In the genomic region with DNA sequence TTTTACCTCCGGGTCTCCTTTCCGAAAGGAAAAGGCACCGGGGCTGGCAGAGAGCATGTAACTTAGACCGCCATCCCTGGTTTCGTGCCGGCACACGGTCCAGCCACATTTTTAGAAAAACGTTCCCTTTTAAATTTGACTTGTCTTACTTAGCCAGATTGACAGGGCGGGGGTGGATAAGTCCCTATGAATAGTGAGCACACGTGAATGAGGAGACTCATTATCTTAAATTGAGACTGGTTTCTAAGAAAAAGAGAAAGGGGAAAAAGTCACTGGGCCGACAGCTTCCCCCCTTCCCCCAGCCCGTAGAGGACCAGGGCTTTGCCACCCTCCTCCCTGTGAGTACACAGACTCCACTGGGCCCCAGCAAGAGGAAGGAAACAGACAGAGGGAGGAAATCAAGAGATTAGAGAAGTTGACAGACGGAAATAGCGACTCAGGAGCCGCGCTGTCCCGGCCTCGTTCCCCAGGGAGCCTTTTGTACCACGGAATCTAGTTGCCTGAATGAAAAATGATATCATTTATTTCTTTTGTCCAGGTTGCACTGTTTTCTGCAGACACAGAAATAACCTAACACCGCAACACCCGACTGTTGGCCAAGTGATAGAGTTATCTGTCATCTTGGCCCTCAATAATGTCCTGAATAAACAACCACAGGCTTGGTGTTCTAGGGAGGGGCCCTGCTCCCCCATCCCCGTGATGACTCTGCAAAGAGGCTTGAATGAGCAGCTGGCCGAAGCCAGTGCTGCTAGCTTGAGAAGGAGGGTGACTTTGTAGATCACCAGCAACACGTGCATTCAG, we compare ENCODE assay signal across 7 mouse cellular contexts. TPM values are rescaled to one million over a fixed set of nuclear protein-coding genes. Genes with fewer than 3 reads are reported as not detected.
DNase-seq lines count a peak whose midpoint lies in the region; ATAC-seq and TF ChIP-seq lines count a peak whose summit lies in the region.

No protein-coding gene starts in this region.

- no peaks in the 10 kb centered on the region for H3K36me3 ChIP-seq in embryonic facial prominence, embryonic 10.5 days (replicated peaks)
- no peaks in the 10 kb centered on the region for H3K36me3 ChIP-seq in hindbrain, embryonic 10.5 days
- H3K36me3 ChIP-seq in limb, embryonic 14.5 days (ENCODE audit: control insufficient read depth, insufficient read depth, low read length) = no peaks in the 10 kb centered on the region
- no peaks in the 10 kb centered on the region for H3K36me3 ChIP-seq in midbrain, embryonic 15.5 days (replicated peaks)

- no peak for ATAC-seq in limb, embryonic 14.5 days (ENCODE audit: low FRiP score, low read depth)
- ATAC-seq in midbrain, embryonic 15.5 days (replicated peaks) = no peak

- H3K27ac ChIP-seq in embryonic facial prominence, embryonic 10.5 days (replicated peaks) = peak overlapping the region; percentile 58
- peak overlapping the region; percentile 62; the same call in 1 of the 2 replicates for H3K27ac ChIP-seq in hindbrain, embryonic 10.5 days
- H3K27ac ChIP-seq in limb, embryonic 14.5 days (replicated peaks; ENCODE audit: low read depth, low read length) = no peak overlapping the region
- no peak overlapping the region for H3K27ac ChIP-seq in midbrain, embryonic 15.5 days

- H3K4me1 ChIP-seq in embryonic facial prominence, embryonic 10.5 days = peaks cover 30% of the 10 kb centered on the region
- H3K4me1 ChIP-seq in hindbrain, embryonic 10.5 days (replicated peaks) = peaks cover 23% of the 10 kb centered on the region
- peaks cover 11% of the 10 kb centered on the region; the same call in 1 of the 2 replicates for H3K4me1 ChIP-seq in limb, embryonic 14.5 days (ENCODE audit: control insufficient read depth, insufficient read depth, low read length)
- H3K4me1 ChIP-seq in midbrain, embryonic 15.5 days = peaks cover 9% of the 10 kb centered on the region

- peaks cover 66% of the 10 kb centered on the region for H3K27me3 ChIP-seq in embryonic facial prominence, embryonic 10.5 days (replicated peaks; ENCODE audit: low read depth, poor library complexity, severe bottlenecking)
- H3K27me3 ChIP-seq in hindbrain, embryonic 10.5 days (ENCODE audit: insufficient read depth, poor library complexity, severe bottlenecking) = peaks cover 59% of the 10 kb centered on the region
- no peaks in the 10 kb centered on the region for H3K27me3 ChIP-seq in limb, embryonic 14.5 days (ENCODE audit: control insufficient read depth, insufficient read depth, low read length)
- peaks cover 3% of the 10 kb centered on the region for H3K27me3 ChIP-seq in midbrain, embryonic 15.5 days (replicated peaks)

- H3K4me3 ChIP-seq in embryonic facial prominence, embryonic 10.5 days = peak overlapping the region; percentile 37
- peak overlapping the region; percentile 3; the same call in 1 of the 2 replicates for H3K4me3 ChIP-seq in hindbrain, embryonic 10.5 days
- no peak overlapping the region for H3K4me3 ChIP-seq in limb, embryonic 14.5 days (replicated peaks; ENCODE audit: low read length)
- no peak overlapping the region for H3K4me3 ChIP-seq in midbrain, embryonic 15.5 days

- 0 out of 2 replicates have a peak overlapping the region, but pooled peaks have one; percentile 1 for H3K4me2 ChIP-seq in limb, embryonic 14.5 days (replicated peaks; ENCODE audit: low read depth, low read length, severe bottlenecking)
- H3K4me2 ChIP-seq in midbrain, embryonic 15.5 days = peak overlapping the region; percentile 8; the same call in 1 of the 2 replicates

- peak; percentile 22 for DNase-seq in MN1 (ENCODE audit: low spot score)
- peak; percentile 49 for DNase-seq in embryonic facial prominence, embryonic 10.5 days (ENCODE audit: low spot score)
- no peak for DNase-seq in hindbrain, embryonic 10.5 days (ENCODE audit: low spot score)
- DNase-seq in limb, embryonic 14.5 days (ENCODE audit: low spot score) = no peak
- no peak for DNase-seq in left cerebral cortex, adult 18-20 months (ENCODE audit: low spot score in 2 of 2)
- no peak for DNase-seq in frontal cortex, adult 2 months (ENCODE audit: extremely low spot score in 1 of 2, low spot score in 1 of 2)

- H3K9me3 ChIP-seq in embryonic facial prominence, embryonic 10.5 days = no peaks in the 10 kb centered on the region
- H3K9me3 ChIP-seq in hindbrain, embryonic 10.5 days = no peaks in the 10 kb centered on the region
- no peaks in the 10 kb centered on the region for H3K9me3 ChIP-seq in limb, embryonic 14.5 days (ENCODE audit: control insufficient read depth, low read length)
- no peaks in the 10 kb centered on the region for H3K9me3 ChIP-seq in midbrain, embryonic 15.5 days

- H3K9ac ChIP-seq in limb, embryonic 14.5 days (ENCODE audit: low read depth, low read length, severe bottlenecking) = no peak overlapping the region
- H3K9ac ChIP-seq in midbrain, embryonic 15.5 days = no peak overlapping the region

- 27% methylated on average over 24 of the region's 24 CpGs for WGBS in embryonic facial prominence, embryonic 10.5 days
- WGBS in hindbrain, embryonic 10.5 days = 28% methylated on average over 24 of the region's 24 CpGs
- 37% methylated on average over 24 of the region's 24 CpGs for WGBS in limb, embryonic 14.5 days
- 18% methylated on average over 24 of the region's 24 CpGs for WGBS in midbrain, embryonic 15.5 days

- TF ChIP-seq POLR2A in limb, embryonic 14.5 days (IDR thresholded peaks at IDR 0.05; ENCODE audit: borderline replicate concordance, extremely low read depth, insufficient read depth, insufficient read length) = no peak

RNA-seq across cellular contexts. Expression of a gene that starts 14.1 kb away (rescaled TPM):
- 0.20 and 0.30 TPM in 2 replicates for polyA plus RNA-seq in embryonic facial prominence, embryonic 10.5 days (2016; fragmentation: Nextera tagmentation; extraction: Ambion mirVana)
- polyA plus RNA-seq in hindbrain, embryonic 10.5 days (2016; fragmentation: Nextera tagmentation; extraction: Ambion mirVana) = 1.1 and 1.3 TPM in 2 replicates
- 0.82 and 0.88 TPM in 2 replicates for polyA plus RNA-seq in limb, embryonic 14.5 days (2012; rRNA removed)
- not detected in 2 replicates for polyA plus RNA-seq in limb, embryonic 14.5 days (2014; fragmentation: Nextera tagmentation; extraction: Ambion mirVana)
- not detected in 2 replicates for polyA plus RNA-seq in midbrain, embryonic 15.5 days (2015; fragmentation: Nextera tagmentation; extraction: Ambion mirVana)
- not detected for total RNA-seq in left cerebral cortex, adult 18-20 months (2021)
- 0.13 and 0.18 TPM in 2 replicates for polyA plus RNA-seq in frontal cortex, adult 2 months (2012; rRNA removed)

RNA-seq across cellular contexts. Expression of a gene that starts 31.3 kb away (rescaled TPM):
- polyA plus RNA-seq in embryonic facial prominence, embryonic 10.5 days (2016; fragmentation: Nextera tagmentation; extraction: Ambion mirVana) = not detected in 2 replicates
- polyA plus RNA-seq in hindbrain, embryonic 10.5 days (2016; fragmentation: Nextera tagmentation; extraction: Ambion mirVana) = not detected in 2 replicates
- not detected in 2 replicates for polyA plus RNA-seq in limb, embryonic 14.5 days (2012; rRNA removed)
- not detected in 2 replicates for polyA plus RNA-seq in limb, embryonic 14.5 days (2014; fragmentation: Nextera tagmentation; extraction: Ambion mirVana)
- not detected in 2 replicates for polyA plus RNA-seq in midbrain, embryonic 15.5 days (2015; fragmentation: Nextera tagmentation; extraction: Ambion mirVana)
- not detected for total RNA-seq in left cerebral cortex, adult 18-20 months (2021)
- not detected in 2 replicates for polyA plus RNA-seq in frontal cortex, adult 2 months (2012; rRNA removed)

RNA-seq across cellular contexts. Expression of a gene that starts 34.1 kb away (rescaled TPM):
- polyA plus RNA-seq in embryonic facial prominence, embryonic 10.5 days (2016; fragmentation: Nextera tagmentation; extraction: Ambion mirVana) = 11.0 and 11.7 TPM in 2 replicates
- 11.6 and 12.4 TPM in 2 replicates for polyA plus RNA-seq in hindbrain, embryonic 10.5 days (2016; fragmentation: Nextera tagmentation; extraction: Ambion mirVana)
- polyA plus RNA-seq in limb, embryonic 14.5 days (2012; rRNA removed) = 20.1 and 21.1 TPM in 2 replicates
- polyA plus RNA-seq in limb, embryonic 14.5 days (2014; fragmentation: Nextera tagmentation; extraction: Ambion mirVana) = 23.4 and 23.6 TPM in 2 replicates
- 21.7 and 22.2 TPM in 2 replicates for polyA plus RNA-seq in midbrain, embryonic 15.5 days (2015; fragmentation: Nextera tagmentation; extraction: Ambion mirVana)
- 100 to 1,000 TPM; 195 to 205 TPM for total RNA-seq in left cerebral cortex, adult 18-20 months (2021)
- polyA plus RNA-seq in frontal cortex, adult 2 months (2012; rRNA removed) = 112 and 124 TPM in 2 replicates

RNA-seq across cellular contexts. Expression of a gene that starts 58.6 kb away (rescaled TPM):
- polyA plus RNA-seq in embryonic facial prominence, embryonic 10.5 days (2016; fragmentation: Nextera tagmentation; extraction: Ambion mirVana) = 1.9 and 2.9 TPM in 2 replicates
- 0.81 and 1.6 TPM in 2 replicates for polyA plus RNA-seq in hindbrain, embryonic 10.5 days (2016; fragmentation: Nextera tagmentation; extraction: Ambion mirVana)
- 20.0 and 20.8 TPM in 2 replicates for polyA plus RNA-seq in limb, embryonic 14.5 days (2012; rRNA removed)
- polyA plus RNA-seq in limb, embryonic 14.5 days (2014; fragmentation: Nextera tagmentation; extraction: Ambion mirVana) = 14.0 and 15.2 TPM in 2 replicates
- polyA plus RNA-seq in midbrain, embryonic 15.5 days (2015; fragmentation: Nextera tagmentation; extraction: Ambion mirVana) = 0.57 and 0.75 TPM in 2 replicates
- under 1 TPM; 0.28 to 0.74 TPM for total RNA-seq in left cerebral cortex, adult 18-20 months (2021)
- 0.71 and 0.84 TPM in 2 replicates for polyA plus RNA-seq in frontal cortex, adult 2 months (2012; rRNA removed)

Comparison
In these comparisons a context has a peak if more than half of its experiments do, and no peak if none do; other contexts are left out.
1. DNase-seq: peak in MN1 (single experiment) and embryonic facial prominence, embryonic 10.5 days (single experiment); none in hindbrain, embryonic 10.5 days (single experiment), limb, embryonic 14.5 days (single experiment), left cerebral cortex, adult 18-20 months (0 of 2) and frontal cortex, adult 2 months (0 of 2).
2. H3K27ac ChIP-seq: peak in embryonic facial prominence, embryonic 10.5 days (single experiment) and hindbrain, embryonic 10.5 days (single experiment); none in limb, embryonic 14.5 days (single experiment) and midbrain, embryonic 15.5 days (single experiment).
3. H3K4me3 ChIP-seq: peak in embryonic facial prominence, embryonic 10.5 days (single experiment) and hindbrain, embryonic 10.5 days (single experiment); none in limb, embryonic 14.5 days (single experiment) and midbrain, embryonic 15.5 days (single experiment).